Mouse (Mus musculus): ENCODE data around the gene Nos2. TPM values are rescaled to one million over a fixed set of nuclear protein-coding genes. Genes with fewer than 3 reads are reported as not detected.
A peak's percentile ranks its signal among the peaks of the same experiment; 100 is the strongest.

Nos2 gene
- polyA plus RNA-seq, 2 experiments, result 2.1 to 2.2 TPM

DNA sequence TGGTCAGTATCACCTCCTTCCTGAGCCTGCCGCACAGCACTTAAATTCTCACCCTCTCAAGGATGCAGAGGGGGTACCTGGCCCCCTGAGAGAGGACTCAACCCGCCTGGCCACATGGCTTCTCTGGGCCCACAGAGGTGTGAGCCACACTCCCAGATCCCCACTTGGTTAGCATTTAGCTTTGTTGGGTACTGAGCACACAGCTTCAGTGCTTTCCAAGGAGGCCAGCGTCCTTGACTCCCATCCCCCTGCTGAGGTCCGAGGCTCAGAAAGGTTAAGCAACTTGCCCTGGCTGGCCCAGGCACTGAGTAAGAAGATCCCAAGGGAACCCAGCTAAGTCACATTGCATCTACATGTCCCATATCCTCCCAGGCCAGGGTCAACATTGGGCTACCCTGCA lies 47.5 kb downstream of the Nos2 start:
- ATAC-seq (ENCODE audit: low FRiP score, low read depth) (no peak), DNase-seq (ENCODE audit: low spot score) (no peak)
- no peak for TF ChIP-seq POLR2A (IDR thresholded peaks at IDR 0.05; ENCODE audit: borderline replicate concordance, extremely low read depth, insufficient read depth, insufficient read length)
- H3K9me3 ChIP-seq (ENCODE audit: control insufficient read depth, low read length), result no peaks in the 10 kb centered on the region
- H3K27me3 ChIP-seq (ENCODE audit: control insufficient read depth, insufficient read depth, low read length), result no peaks in the 10 kb centered on the region
- no peak overlapping the region for H3K4me3 ChIP-seq (replicated peaks; ENCODE audit: low read length)
- WGBS, result 69% methylated on average over 4 of the region's 4 CpGs
- H3K36me3 ChIP-seq (ENCODE audit: control insufficient read depth, insufficient read depth, low read length), result no peaks in the 10 kb centered on the region
- H3K4me2 ChIP-seq (replicated peaks; ENCODE audit: low read depth, low read length, severe bottlenecking), result no peak overlapping the region
- no peak overlapping the region for H3K27ac ChIP-seq (replicated peaks; ENCODE audit: low read depth, low read length)
- H3K9ac ChIP-seq (ENCODE audit: low read depth, low read length, severe bottlenecking), result no peak overlapping the region
- peaks cover 12% of the 10 kb centered on the region for H3K4me1 ChIP-seq (ENCODE audit: control insufficient read depth, insufficient read depth, low read length)

DNA sequence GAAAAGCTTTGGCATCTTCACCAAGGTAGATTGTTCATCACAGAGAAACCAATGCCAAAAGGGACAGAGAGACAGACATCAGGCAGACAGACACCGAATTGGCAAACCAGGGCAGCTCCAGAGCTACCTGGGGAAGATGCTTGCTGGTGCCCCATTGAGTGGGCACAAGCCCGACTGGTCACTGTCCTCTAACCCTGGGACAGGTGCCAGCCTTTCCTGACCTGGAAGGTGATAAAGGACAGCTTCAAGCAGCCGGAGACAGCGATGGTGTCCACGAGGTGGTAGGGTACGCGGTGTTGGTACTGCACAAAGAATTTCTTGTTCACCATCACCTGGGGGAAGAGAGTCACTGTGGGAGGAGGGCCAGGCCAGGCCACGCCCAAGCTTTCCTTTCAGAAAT lies 50.5 kb downstream of the Nos2 start:
- Histone ChIP-seq H3K4me2 (replicated peaks; ENCODE audit: low read depth, low read length, severe bottlenecking) (no peak overlapping the region), H3K27me3 (ENCODE audit: control insufficient read depth, insufficient read depth, low read length) (no peaks in the 10 kb centered on the region), H3K4me1 (ENCODE audit: control insufficient read depth, insufficient read depth, low read length) (peaks cover 17% of the 10 kb centered on the region), H3K36me3 (ENCODE audit: control insufficient read depth, insufficient read depth, low read length) (no peaks in the 10 kb centered on the region), H3K9ac (ENCODE audit: low read depth, low read length, severe bottlenecking) (no peak overlapping the region), H3K9me3 (ENCODE audit: control insufficient read depth, low read length) (no peaks in the 10 kb centered on the region), H3K4me3 (replicated peaks; ENCODE audit: low read length) (no peak overlapping the region), H3K27ac (replicated peaks; ENCODE audit: low read depth, low read length) (no peak overlapping the region)
- no peak for DNase-seq (ENCODE audit: low spot score)
- no peak for TF ChIP-seq POLR2A (IDR thresholded peaks at IDR 0.05; ENCODE audit: borderline replicate concordance, extremely low read depth, insufficient read depth, insufficient read length)
- 78% methylated on average over 8 of the region's 8 CpGs for WGBS
- ATAC-seq (ENCODE audit: low FRiP score, low read depth), result no peak

DNA sequence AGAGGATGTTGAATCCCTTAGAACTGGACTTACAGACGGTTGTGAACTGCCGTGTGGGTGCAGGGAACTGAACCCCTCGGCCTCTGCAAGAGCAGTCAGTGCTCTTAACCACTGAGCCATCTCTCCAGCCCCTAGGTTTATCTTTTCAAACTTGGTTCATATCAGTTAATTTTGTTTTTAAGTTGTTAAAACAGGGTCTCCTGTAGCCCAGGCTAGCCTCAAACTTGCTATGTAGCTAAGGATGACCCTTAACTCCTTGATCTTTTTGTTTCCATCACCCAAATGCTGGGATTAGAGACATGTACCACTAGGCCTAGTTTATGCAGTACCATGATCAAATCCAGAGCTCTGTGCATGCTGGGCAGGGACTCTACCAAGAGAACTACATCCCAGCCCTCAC lies 51.2 kb downstream of the Nos2 start:
- no peak overlapping the region for H3K4me2 ChIP-seq (replicated peaks; ENCODE audit: low read depth, low read length, severe bottlenecking)
- H3K4me1 ChIP-seq (ENCODE audit: control insufficient read depth, insufficient read depth, low read length), result peaks cover 17% of the 10 kb centered on the region
- no peaks in the 10 kb centered on the region for H3K36me3 ChIP-seq (ENCODE audit: control insufficient read depth, insufficient read depth, low read length)
- no peak overlapping the region for H3K27ac ChIP-seq (replicated peaks; ENCODE audit: low read depth, low read length)
- no peak overlapping the region for H3K9ac ChIP-seq (ENCODE audit: low read depth, low read length, severe bottlenecking)
- H3K9me3 ChIP-seq (ENCODE audit: control insufficient read depth, low read length), result no peaks in the 10 kb centered on the region
- H3K4me3 ChIP-seq (replicated peaks; ENCODE audit: low read length), result no peak overlapping the region
- no peak for TF ChIP-seq POLR2A (IDR thresholded peaks at IDR 0.05; ENCODE audit: borderline replicate concordance, extremely low read depth, insufficient read depth, insufficient read length)
- H3K27me3 ChIP-seq (ENCODE audit: control insufficient read depth, insufficient read depth, low read length), result no peaks in the 10 kb centered on the region
- DNase-seq (ENCODE audit: low spot score) (no peak), ATAC-seq (ENCODE audit: low FRiP score, low read depth) (no peak)
- WGBS, result 88% methylated on average over 3 of the region's 3 CpGs

DNA sequence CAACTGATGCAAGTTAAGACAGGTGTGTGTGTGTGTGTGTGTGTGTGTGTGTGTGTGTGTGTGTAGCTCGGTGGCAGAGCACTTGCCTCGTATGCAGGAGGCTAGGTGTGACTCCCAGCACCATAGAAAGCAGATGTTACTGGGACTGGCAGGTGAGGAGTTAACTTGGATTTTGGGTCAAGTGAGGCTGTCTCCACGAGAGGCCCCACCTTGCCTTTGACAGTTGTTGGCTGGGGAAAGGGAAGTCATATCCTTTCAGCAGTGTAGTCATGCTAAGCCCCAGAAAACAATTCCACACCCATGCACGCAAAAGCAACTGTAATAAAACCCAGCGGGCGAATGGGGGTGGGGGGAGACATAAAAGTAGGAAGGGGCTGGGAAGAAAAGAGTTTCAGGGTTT lies 51.7 kb downstream of the Nos2 start:
- TF ChIP-seq POLR2A (IDR thresholded peaks at IDR 0.05; ENCODE audit: borderline replicate concordance, extremely low read depth, insufficient read depth, insufficient read length), result no peak
- H3K9me3 ChIP-seq (ENCODE audit: control insufficient read depth, low read length), result no peaks in the 10 kb centered on the region
- H3K4me1 ChIP-seq (ENCODE audit: control insufficient read depth, insufficient read depth, low read length), result peaks cover 17% of the 10 kb centered on the region
- no peak overlapping the region for H3K4me3 ChIP-seq (replicated peaks; ENCODE audit: low read length)
- DNase-seq (ENCODE audit: low spot score) (no peak), ATAC-seq (ENCODE audit: low FRiP score, low read depth) (no peak)
- H3K36me3 ChIP-seq (ENCODE audit: control insufficient read depth, insufficient read depth, low read length), result no peaks in the 10 kb centered on the region
- H3K4me2 ChIP-seq (replicated peaks; ENCODE audit: low read depth, low read length, severe bottlenecking), result no peak overlapping the region
- 16% methylated on average over 6 of the region's 6 CpGs for WGBS
- no peaks in the 10 kb centered on the region for H3K27me3 ChIP-seq (ENCODE audit: control insufficient read depth, insufficient read depth, low read length)
- H3K27ac ChIP-seq (replicated peaks; ENCODE audit: low read depth, low read length), result no peak overlapping the region
- no peak overlapping the region for H3K9ac ChIP-seq (ENCODE audit: low read depth, low read length, severe bottlenecking)

DNA sequence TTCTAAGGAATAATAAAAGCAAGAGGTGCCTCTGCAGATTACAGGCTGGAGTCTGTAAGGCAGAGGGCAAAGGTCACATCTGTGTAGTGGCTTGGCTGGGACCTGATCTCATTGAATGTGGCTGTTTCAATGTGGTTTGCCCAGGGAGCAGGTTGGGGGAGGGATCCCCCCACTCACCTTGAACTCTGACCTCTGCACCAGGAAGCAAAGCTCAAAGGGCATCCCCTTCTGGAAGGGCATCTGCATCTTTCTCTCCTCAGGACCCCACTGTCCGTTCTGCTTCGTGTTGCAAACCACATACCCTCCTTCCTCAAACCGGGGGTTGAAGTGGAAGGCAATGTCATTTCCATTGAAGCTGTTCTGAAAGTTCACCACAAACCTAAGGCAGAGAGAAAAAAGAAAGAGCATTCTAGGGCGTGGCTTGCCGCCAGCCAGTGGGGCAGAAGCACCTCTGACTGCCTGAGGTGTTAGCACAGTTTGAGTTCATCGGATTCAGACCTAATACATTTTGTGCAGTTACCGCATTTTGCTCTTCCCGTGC lies 52.3 kb downstream of the Nos2 start:
- TF ChIP-seq POLR2A (IDR thresholded peaks at IDR 0.05; ENCODE audit: borderline replicate concordance, extremely low read depth, insufficient read depth, insufficient read length), result no peak
- Histone ChIP-seq H3K4me1 (ENCODE audit: control insufficient read depth, insufficient read depth, low read length) (peaks cover 17% of the 10 kb centered on the region), H3K36me3 (ENCODE audit: control insufficient read depth, insufficient read depth, low read length) (no peaks in the 10 kb centered on the region), H3K9ac (ENCODE audit: low read depth, low read length, severe bottlenecking) (no peak overlapping the region), H3K27me3 (ENCODE audit: control insufficient read depth, insufficient read depth, low read length) (no peaks in the 10 kb centered on the region), H3K4me3 (replicated peaks; ENCODE audit: low read length) (no peak overlapping the region), H3K9me3 (ENCODE audit: control insufficient read depth, low read length) (no peaks in the 10 kb centered on the region), H3K4me2 (replicated peaks; ENCODE audit: low read depth, low read length, severe bottlenecking) (no peak overlapping the region), H3K27ac (replicated peaks; ENCODE audit: low read depth, low read length) (no peak overlapping the region)
- DNase-seq (ENCODE audit: low spot score), result peak; percentile 4
- no peak for ATAC-seq (ENCODE audit: low FRiP score, low read depth)
- 46% methylated on average over 8 of the region's 8 CpGs for WGBS
